Mouse (Mus musculus) layer of hippocampus, adult 11-12 months (tissue): Measurements from ENCODE around the gene Bclaf3.
"Not testable (repeated sequence)": the region's sequence is repeated elsewhere in the genome, so short reads cannot be mapped to it uniquely, and the experiment has no call there.

ENCODE experiments used
- DNase-seq: peaks from one replicate; pipeline ENCODE4 v3.0.0; 2022; ENCODE audit warnings: low spot score

Bclaf3 gene

DNA sequence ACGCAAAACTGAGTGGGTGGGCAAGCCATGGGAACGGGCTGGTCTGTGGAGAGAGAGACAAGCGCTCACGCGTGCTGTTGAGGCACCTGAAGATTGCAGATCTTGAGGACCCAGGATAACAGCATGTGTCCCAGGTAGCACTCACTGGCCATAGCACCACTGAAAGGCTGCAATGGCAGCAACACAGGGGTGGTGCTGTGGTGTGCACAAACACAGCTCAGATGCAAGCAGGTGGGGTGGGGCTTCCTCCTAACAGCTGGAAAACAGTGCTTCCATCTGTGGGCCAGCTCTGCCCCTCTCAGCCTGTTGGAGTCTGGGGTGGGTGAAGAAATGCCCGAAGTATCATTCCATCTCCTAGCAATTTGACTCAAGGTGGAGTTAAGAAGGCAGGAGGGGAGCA is at the start of gene Bclaf3:
TSS of gene Bclaf3 (plus strand) at position 301 of the 400 bp plus-strand sequence.
- DNase-seq: no peak

DNA sequence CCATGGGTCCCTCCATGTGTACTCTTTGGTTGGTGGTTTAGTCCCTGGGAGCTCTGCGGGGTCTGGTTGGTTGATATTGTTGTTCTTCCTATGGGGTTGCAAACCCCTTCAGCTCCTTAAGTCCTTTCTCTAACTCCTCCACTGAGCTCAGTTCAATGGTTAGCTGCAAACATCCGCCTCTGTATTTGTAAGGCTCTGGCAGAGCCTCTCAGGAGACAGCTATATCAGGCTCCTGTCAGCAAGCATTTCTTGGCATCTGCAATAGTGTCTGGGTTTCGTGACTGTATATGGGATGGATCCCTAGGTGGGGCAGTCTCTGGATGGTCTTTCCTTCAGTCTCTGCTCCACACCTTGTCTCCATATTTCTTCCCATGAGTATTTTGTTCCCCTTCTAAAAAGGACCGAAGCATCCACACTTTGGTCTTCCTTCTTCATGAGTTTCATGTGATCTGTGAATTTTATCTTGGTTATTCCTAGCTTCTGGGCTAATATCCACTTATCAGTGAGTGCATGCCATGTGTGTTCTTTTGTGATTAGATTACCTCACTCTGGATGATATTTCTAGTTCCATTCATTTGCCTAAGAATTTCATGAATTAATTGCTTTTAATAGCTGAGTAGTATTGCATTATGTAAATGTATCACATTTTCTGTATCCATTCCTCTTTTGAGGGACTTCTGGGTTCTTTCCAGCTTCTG is 48.1 kb upstream of the Bclaf3 start:
- DNase-seq: not testable (repeated sequence)

- no peak for DNase-seq
Observed at GRCm38 (mm10) chrX:159484247-159484646, 42.2 kb upstream of the Bclaf3 start.

DNA sequence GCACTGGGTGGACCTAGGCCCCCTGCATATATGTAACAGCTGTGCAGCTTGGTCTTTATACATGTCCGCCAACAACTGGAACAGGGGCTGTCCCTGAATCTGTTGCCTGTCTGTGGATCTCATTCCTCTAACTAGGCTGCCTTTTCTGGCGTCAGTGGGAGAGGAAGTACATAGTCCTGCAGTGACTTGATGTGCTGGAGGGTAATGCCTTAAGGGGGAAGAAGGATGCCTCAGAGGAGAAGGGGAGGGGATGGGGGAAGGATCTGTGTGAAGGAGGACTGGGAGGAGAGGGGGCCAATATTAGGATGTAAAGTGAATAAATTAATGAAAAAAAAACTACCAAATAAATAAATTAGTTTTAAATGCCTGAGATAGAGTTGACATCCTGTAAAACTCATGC is 23.3 kb upstream of the Bclaf3 start:
- DNase-seq: no peak

- DNase-seq: no peak
Observed at GRCm38 (mm10) chrX:159508331-159509036, 18.0 kb upstream of the Bclaf3 start.

- no peak for DNase-seq
Observed at GRCm38 (mm10) chrX:159509042-159509441, 17.4 kb upstream of the Bclaf3 start.

- no peak for DNase-seq
Observed at GRCm38 (mm10) chrX:159509847-159510715, 16.4 kb upstream of the Bclaf3 start.

- no peak for DNase-seq
Observed at GRCm38 (mm10) chrX:159510716-159511051, 15.8 kb upstream of the Bclaf3 start.

- DNase-seq: no peak
Observed at GRCm38 (mm10) chrX:159515599-159515998, 10.9 kb upstream of the Bclaf3 start.

GRCm38 (mm10) chrX:159521780-159522179 is 4.7 kb upstream of the Bclaf3 start:
- no peak for DNase-seq

- DNase-seq: no peak
Observed at GRCm38 (mm10) chrX:159522651-159523050, 3.8 kb upstream of the Bclaf3 start.

- peak; percentile 94 for DNase-seq
Observed at GRCm38 (mm10) chrX:159532427-159532810, 5.9 kb downstream of the Bclaf3 start.

DNA sequence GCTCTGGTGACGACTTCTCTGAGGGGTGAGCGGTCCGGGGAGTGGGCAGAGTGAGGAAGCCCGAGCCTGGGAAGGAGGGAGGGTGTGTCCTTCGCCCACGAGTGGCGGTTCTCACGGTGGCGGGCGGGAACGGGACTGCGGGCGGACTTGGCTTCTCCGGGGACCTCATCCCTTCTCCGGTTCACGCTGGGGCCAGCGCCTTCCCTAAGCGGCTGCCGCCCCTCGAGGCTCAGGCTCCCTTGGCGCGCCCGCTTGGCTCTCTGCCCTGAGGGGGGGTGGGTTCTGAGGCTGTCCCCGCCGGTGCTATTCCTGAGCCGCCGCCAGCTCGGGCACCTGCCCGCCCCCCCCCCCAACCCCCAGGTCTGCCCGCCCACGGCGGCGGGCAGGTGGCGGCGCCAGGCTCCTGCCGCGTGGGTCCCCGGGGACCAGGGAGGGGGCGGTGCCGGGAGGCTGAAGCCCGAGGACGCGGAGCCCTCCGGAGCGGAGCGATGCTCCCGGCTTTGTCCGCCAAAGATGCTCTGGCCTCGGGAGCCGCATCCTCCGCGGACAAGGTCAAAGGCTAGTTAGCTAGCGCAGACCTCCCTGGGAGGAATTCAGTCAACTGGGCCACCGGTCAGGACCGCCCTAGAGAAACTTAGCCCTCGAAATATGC is 6.4 kb downstream of the Bclaf3 start:
- DNase-seq: peak; percentile 3

GRCm38 (mm10) chrX:159541936-159542335 is 15.4 kb downstream of the Bclaf3 start:
- no peak for DNase-seq

GRCm38 (mm10) chrX:159547093-159547492 is 20.6 kb downstream of the Bclaf3 start:
- no peak for DNase-seq

DNA sequence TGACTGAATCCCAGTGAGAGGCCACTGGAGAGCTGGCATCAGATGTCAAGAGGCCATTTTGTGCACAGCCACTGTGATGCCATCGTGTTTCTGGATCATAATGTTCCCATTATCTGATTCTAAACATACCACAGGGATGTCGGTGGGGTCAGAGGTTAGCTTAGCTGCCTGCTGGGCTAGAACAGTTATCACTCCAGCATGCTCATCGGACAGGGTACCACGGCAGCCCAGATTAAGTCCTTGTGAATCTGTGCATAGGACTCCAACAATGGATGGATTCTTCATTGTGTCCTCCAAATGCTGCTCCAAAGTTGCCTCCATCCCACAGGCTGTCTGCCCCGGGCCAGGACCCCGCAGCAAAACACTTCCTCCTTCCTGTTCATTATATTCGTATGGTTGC is 58.2 kb downstream of the Bclaf3 start:
- not testable (repeated sequence) for DNase-seq

DNA sequence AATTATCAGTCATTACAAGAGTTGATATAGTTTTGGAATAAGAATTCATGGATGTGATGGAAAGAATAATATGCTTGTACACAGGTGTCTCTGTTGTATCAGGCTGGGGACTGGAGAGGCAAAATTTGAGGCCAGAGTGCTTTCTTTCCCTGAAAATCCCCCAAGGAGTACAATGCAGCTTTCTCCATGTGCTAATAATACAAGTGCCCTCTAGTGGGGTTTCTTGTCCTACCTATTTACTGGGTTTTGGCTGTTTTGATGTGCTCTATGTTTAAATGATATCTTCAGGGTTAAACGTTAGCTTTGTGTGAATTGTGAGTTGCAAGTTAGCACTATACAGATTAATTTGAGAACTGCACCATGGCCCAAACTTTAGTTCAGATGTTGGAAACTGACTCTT is 65.1 kb downstream of the Bclaf3 start:
- no peak for DNase-seq

DNA sequence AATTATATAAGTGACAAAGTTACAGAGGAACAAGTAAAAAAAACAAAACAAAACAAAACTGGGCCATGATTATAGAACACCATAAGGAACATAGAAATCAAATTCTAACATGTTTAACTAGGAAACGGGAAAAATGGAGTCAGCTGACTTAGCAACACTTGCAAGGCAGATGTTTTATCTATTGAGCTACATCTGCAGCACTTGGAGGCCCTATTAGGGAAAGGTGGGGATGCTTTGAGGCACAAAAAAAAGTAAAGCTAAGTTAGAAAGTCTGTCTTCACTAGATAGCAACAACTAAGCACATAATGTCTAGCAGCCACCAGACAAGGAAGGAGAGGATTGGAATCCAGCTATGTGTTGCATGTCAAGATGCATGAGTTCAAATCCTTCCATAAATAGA is 71.0 kb downstream of the Bclaf3 start:
- no peak for DNase-seq

GRCm38 (mm10) chrX:159604832-159605231 is 78.3 kb downstream of the Bclaf3 start:
- no peak for DNase-seq

GRCm38 (mm10) chrX:159606936-159607335 is 80.4 kb downstream of the Bclaf3 start:
- peak; percentile 16 for DNase-seq

DNA sequence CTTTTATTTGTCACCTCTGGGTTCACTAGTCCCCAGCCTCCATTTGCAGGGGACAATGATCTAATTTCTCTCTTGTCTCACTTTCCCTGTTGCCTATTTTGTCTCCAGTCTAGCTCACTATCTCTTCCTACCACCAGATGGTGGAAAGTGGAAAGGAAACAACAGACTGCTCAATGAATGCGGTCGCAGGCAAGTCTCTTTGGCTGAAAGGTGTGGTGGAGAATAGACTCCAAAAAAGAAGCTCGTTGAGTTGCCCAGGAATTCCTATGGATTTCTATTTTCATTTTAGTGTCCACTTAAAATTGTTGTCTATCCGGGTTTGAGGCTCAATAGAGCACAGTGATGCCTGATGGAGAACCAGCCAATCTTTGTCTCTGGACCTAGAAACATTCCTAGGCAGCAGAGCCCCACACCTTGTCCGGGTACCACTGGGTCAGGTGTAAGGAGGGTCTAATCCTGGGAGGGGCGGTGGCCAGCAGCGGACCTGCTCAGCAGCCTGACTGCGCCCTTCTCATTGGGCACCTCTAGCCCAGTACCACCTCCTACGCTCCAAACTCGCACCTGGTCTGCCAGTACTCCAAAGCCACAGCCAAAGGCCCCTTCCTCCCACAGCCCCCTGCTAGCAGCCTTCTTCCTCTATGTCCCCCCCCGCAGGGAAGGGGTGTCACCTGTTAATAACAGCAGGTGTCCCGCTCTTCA is 99.9 kb downstream of the Bclaf3 start:
- DNase-seq: peak; percentile 40
